Mouse (Mus musculus): ENCODE measurements around the gene Acot7. TPM values are rescaled to one million over a fixed set of nuclear protein-coding genes. Genes with fewer than 3 reads are reported as not detected.

The Acot7 gene
- polyA plus RNA-seq, 1 experiment = 167 TPM

GRCm38 (mm10) chr4:152281601-152282000, 103.7 kb downstream of the Acot7 start:
- peak; percentile 56 for TF ChIP-seq REST (IDR thresholded peaks at IDR 0.05; ENCODE audit: insufficient read depth, insufficient read length)
- TF ChIP-seq TCF12 (IDR thresholded peaks at IDR 0.05; ENCODE audit: insufficient read depth, poor library complexity, severe bottlenecking) = no peak
- H3ac ChIP-seq (ENCODE audit: control insufficient read depth, insufficient read length) = no peak overlapping the region
- H3K27me3 ChIP-seq (ENCODE audit: control insufficient read depth, insufficient read depth, insufficient read length) = peaks cover 15% of the 10 kb centered on the region
- no peaks in the 10 kb centered on the region for H3K79me2 ChIP-seq (ENCODE audit: control insufficient read depth, insufficient read depth)
- H3K4me2 ChIP-seq (ENCODE audit: low read depth) = no peak overlapping the region
- no peak overlapping the region for H3K4me3 ChIP-seq
- H3K36me3 ChIP-seq (ENCODE audit: control insufficient read depth, insufficient read depth) = no peaks in the 10 kb centered on the region

- no peak overlapping the region for H3ac ChIP-seq (ENCODE audit: control insufficient read depth, insufficient read length)
- H3K4me3 ChIP-seq = no peak overlapping the region
- no peak for TF ChIP-seq POLR2A (IDR thresholded peaks at IDR 0.05; ENCODE audit: insufficient read length, low read depth)
- no peak for TF ChIP-seq TCF3 (IDR thresholded peaks at IDR 0.05; ENCODE audit: insufficient read length, low read depth)
Observed at GRCm38 (mm10) chr4:152282721-152283120, 104.8 kb downstream of the Acot7 start.

GRCm38 (mm10) chr4:152283186-152283950, 105.4 kb downstream of the Acot7 start:
- H3K4me2 ChIP-seq (ENCODE audit: low read depth) = no peak overlapping the region
- H3K4me3 ChIP-seq = no peak overlapping the region
- H3K79me2 ChIP-seq (ENCODE audit: control insufficient read depth, insufficient read depth) = no peaks in the 10 kb centered on the region
- H3K36me3 ChIP-seq (ENCODE audit: control insufficient read depth, insufficient read depth) = no peaks in the 10 kb centered on the region
- TF ChIP-seq TCF3 (IDR thresholded peaks at IDR 0.05; ENCODE audit: insufficient read length, low read depth) (no peak), CEBPB (IDR thresholded peaks at IDR 0.05; ENCODE audit: insufficient read depth, poor library complexity, severe bottlenecking) (no peak), MYOD1 (IDR thresholded peaks at IDR 0.05; ENCODE audit: control insufficient read depth in 1 of 3, insufficient read length in 2 of 3, low read depth in 2 of 3) (no peak), SRF (IDR thresholded peaks at IDR 0.05; ENCODE audit: control insufficient read depth, insufficient read length, low read depth) (no peak), MAX (IDR thresholded peaks at IDR 0.05; ENCODE audit: low read depth) (no peak), MYOG (IDR thresholded peaks at IDR 0.05; ENCODE audit: control insufficient read depth in 1 of 3, insufficient read depth in 1 of 3, insufficient read length in 2 of 3, low read depth in 2 of 3) (no peak), TCF12 (IDR thresholded peaks at IDR 0.05; ENCODE audit: insufficient read depth, poor library complexity, severe bottlenecking) (no peak), USF1 (IDR thresholded peaks at IDR 0.05; ENCODE audit: low read depth) (no peak), REST (IDR thresholded peaks at IDR 0.05; ENCODE audit: insufficient read depth, insufficient read length) (no peak), POLR2AphosphoS2 (IDR thresholded peaks at IDR 0.05; ENCODE audit: insufficient read length, low read depth) (no peak), E2F4 (IDR thresholded peaks at IDR 0.05; ENCODE audit: insufficient read depth) (no peak), POLR2A (IDR thresholded peaks at IDR 0.05; ENCODE audit: insufficient read length, low read depth) (no peak)
- H3K27me3 ChIP-seq (ENCODE audit: control insufficient read depth, insufficient read depth, insufficient read length) = peaks cover 33% of the 10 kb centered on the region
- H3ac ChIP-seq (ENCODE audit: control insufficient read depth, insufficient read length) = no peak overlapping the region

More at GRCm38 (mm10) chr4:152282721-152283120, 104.8 kb downstream of the Acot7 start:
- Histone ChIP-seq H3K36me3 (ENCODE audit: control insufficient read depth, insufficient read depth) (no peaks in the 10 kb centered on the region), H3K79me2 (ENCODE audit: control insufficient read depth, insufficient read depth) (no peaks in the 10 kb centered on the region), H3K4me2 (ENCODE audit: low read depth) (no peak overlapping the region), H3K27me3 (ENCODE audit: control insufficient read depth, insufficient read depth, insufficient read length) (peaks cover 26% of the 10 kb centered on the region)

DNA sequence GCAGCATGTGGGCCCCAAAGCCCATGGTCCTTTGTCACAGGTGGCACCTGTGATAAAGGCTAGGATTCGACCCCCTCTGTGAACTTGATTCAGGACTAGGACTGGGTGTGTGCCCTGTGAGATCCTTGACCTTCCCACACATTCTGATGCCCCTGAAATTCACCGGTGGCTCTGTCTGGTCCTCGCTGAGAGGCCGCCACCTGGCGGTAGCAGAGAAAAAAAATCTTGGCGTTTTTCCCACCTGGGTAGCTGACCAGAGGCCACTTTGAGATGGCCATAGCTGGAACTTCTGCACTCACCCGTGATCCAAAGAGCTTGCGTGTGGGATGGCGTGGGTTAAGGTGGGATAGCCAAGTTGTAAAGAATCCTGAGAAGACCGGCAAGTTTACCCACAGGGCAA, 107.6 kb downstream of the Acot7 start:
- H3K36me3 ChIP-seq (ENCODE audit: control insufficient read depth, insufficient read depth) = no peaks in the 10 kb centered on the region
- H3K4me2 ChIP-seq (ENCODE audit: low read depth) = no peak overlapping the region
- no peak overlapping the region for H3ac ChIP-seq (ENCODE audit: control insufficient read depth, insufficient read length)
- no peak overlapping the region for H3K4me3 ChIP-seq
- H3K79me2 ChIP-seq (ENCODE audit: control insufficient read depth, insufficient read depth) = no peaks in the 10 kb centered on the region
- TF ChIP-seq REST (IDR thresholded peaks at IDR 0.05; ENCODE audit: insufficient read depth, insufficient read length) = no peak
- TF ChIP-seq POLR2A (IDR thresholded peaks at IDR 0.05; ENCODE audit: insufficient read length, low read depth) = no peak
- no peak for TF ChIP-seq TCF12 (IDR thresholded peaks at IDR 0.05; ENCODE audit: insufficient read depth, poor library complexity, severe bottlenecking)
- TF ChIP-seq POLR2AphosphoS2 (IDR thresholded peaks at IDR 0.05; ENCODE audit: insufficient read length, low read depth) = no peak
- no peak for TF ChIP-seq TCF3 (IDR thresholded peaks at IDR 0.05; ENCODE audit: insufficient read length, low read depth)
- no peak for TF ChIP-seq CEBPB (IDR thresholded peaks at IDR 0.05; ENCODE audit: insufficient read depth, poor library complexity, severe bottlenecking)
- TF ChIP-seq E2F4 (IDR thresholded peaks at IDR 0.05; ENCODE audit: insufficient read depth) = no peak
- no peak for TF ChIP-seq MYOD1 (IDR thresholded peaks at IDR 0.05; ENCODE audit: control insufficient read depth in 1 of 3, insufficient read length in 2 of 3, low read depth in 2 of 3)
- TF ChIP-seq MYOG (IDR thresholded peaks at IDR 0.05; ENCODE audit: control insufficient read depth in 1 of 3, insufficient read depth in 1 of 3, insufficient read length in 2 of 3, low read depth in 2 of 3) = no peak
- no peak for TF ChIP-seq USF1 (IDR thresholded peaks at IDR 0.05; ENCODE audit: low read depth)
- TF ChIP-seq MAX (IDR thresholded peaks at IDR 0.05; ENCODE audit: low read depth) = no peak
- TF ChIP-seq SRF (IDR thresholded peaks at IDR 0.05; ENCODE audit: control insufficient read depth, insufficient read length, low read depth) = no peak
- H3K27me3 ChIP-seq (ENCODE audit: control insufficient read depth, insufficient read depth, insufficient read length) = peaks cover 44% of the 10 kb centered on the region

- no peaks in the 10 kb centered on the region for H3K36me3 ChIP-seq (ENCODE audit: control insufficient read depth, insufficient read depth)
- H3K27me3 ChIP-seq (ENCODE audit: control insufficient read depth, insufficient read depth, insufficient read length) = peaks cover 50% of the 10 kb centered on the region
- TF ChIP-seq E2F4 (IDR thresholded peaks at IDR 0.05; ENCODE audit: insufficient read depth) (no peak), TCF12 (IDR thresholded peaks at IDR 0.05; ENCODE audit: insufficient read depth, poor library complexity, severe bottlenecking) (no peak), TCF3 (IDR thresholded peaks at IDR 0.05; ENCODE audit: insufficient read length, low read depth) (no peak), MYOG (IDR thresholded peaks at IDR 0.05; ENCODE audit: control insufficient read depth in 1 of 3, insufficient read depth in 1 of 3, insufficient read length in 2 of 3, low read depth in 2 of 3) (no peak), SRF (IDR thresholded peaks at IDR 0.05; ENCODE audit: control insufficient read depth, insufficient read length, low read depth) (no peak), MAX (IDR thresholded peaks at IDR 0.05; ENCODE audit: low read depth) (no peak), MYOD1 (IDR thresholded peaks at IDR 0.05; ENCODE audit: control insufficient read depth in 1 of 3, insufficient read length in 2 of 3, low read depth in 2 of 3) (no peak), POLR2AphosphoS2 (IDR thresholded peaks at IDR 0.05; ENCODE audit: insufficient read length, low read depth) (no peak), REST (IDR thresholded peaks at IDR 0.05; ENCODE audit: insufficient read depth, insufficient read length) (no peak), USF1 (IDR thresholded peaks at IDR 0.05; ENCODE audit: low read depth) (no peak), POLR2A (IDR thresholded peaks at IDR 0.05; ENCODE audit: insufficient read length, low read depth) (no peak), CEBPB (IDR thresholded peaks at IDR 0.05; ENCODE audit: insufficient read depth, poor library complexity, severe bottlenecking) (no peak)
- no peak overlapping the region for H3K4me2 ChIP-seq (ENCODE audit: low read depth)
- H3K4me3 ChIP-seq = no peak overlapping the region
- H3K79me2 ChIP-seq (ENCODE audit: control insufficient read depth, insufficient read depth) = no peaks in the 10 kb centered on the region
- H3ac ChIP-seq (ENCODE audit: control insufficient read depth, insufficient read length) = no peak overlapping the region
Observed at GRCm38 (mm10) chr4:152286183-152286582, 108.2 kb downstream of the Acot7 start.

Data from myocyte (in vitro differentiated cells).